Mouse (Mus musculus) left cerebral cortex, postnatal 25 days (tissue): ENCODE measurements around the gene Idua. TPM values are rescaled to one million over a fixed set of nuclear protein-coding genes. Genes with fewer than 3 reads are reported as not detected.

Experiments
- DNase-seq, 2 experiments: peaks; one replicate each; pipeline ENCODE4 v3.0.0; 2022; ENCODE audit warnings: low spot score in 2 of 2, mixed read lengths in 1 of 2
- intact Hi-C: fragments of 180-260 bp; cut with DNase I; formaldehyde crosslinking; loops from one replicate; pipeline ENCODE4 v1.15.1; 2025
- total RNA-seq, 2 experiments: library from RNA; stranded (reverse); gene quantifications; 2 replicates each; pipeline ENCODE4 v1.2.3; 2021

The Idua gene
- total RNA-seq, 2 experiments from 2014 or later: 11.4 to 15.0 TPM

DNA sequence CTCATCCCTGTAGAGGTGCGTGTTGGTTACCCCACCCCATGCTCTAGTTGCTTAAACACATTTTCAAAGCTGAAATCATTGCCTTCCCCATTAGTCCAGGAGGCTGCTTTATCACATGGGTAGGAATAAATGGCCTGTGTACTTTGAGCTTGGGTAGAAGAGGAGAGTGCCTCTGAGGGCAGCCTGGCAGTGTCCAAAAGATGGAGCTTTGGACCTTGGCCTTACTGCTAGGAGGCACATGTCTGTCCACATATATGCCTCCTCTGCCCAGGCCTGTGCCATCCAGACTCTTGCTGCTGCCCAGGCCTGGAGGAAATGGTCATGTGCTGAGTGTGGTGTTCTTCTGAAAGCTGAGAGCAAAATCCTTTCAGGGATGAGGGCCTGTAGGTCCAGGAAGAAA is 48.3 kb downstream of the Idua start:
- intact Hi-C loops: no loop called here
- no peak for DNase-seq

DNA sequence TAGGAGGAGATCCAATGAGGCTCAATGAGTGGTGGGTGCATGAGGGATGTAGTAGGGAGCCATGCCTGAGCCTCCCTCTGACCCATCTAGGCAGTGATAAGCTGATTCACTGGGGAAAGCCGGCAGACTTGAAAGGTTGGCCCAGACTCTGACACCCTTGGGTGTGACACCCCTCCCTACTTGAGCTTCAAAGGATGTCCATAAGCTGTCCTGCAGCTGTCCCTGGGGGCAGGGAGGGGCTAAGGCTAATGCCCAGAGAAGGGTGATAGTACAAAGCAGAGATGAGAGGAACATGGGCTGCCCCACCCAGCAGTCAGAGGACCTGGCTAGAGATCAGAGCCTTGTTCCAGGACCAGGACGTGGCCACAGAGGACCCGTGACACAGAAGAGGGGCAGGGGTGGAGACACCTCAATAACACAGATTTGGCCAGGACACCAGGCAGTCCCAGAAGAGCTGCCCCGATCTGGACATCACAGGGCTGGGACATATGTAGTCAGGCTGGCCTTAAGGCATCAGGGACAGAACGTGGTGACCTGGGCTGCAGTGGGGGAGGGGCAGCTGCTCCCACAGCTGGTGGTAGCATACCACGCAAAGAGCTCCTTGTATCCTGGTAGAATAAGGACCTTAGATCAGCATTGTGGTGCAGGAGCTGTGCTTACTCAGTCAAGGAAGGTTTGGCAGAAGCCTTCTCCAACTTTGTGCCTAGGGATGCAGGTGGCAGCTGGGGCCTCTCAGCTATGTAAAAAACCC is 49.0 kb downstream of the Idua start:
- intact Hi-C loops: no loop called here
- no peak for DNase-seq

DNA sequence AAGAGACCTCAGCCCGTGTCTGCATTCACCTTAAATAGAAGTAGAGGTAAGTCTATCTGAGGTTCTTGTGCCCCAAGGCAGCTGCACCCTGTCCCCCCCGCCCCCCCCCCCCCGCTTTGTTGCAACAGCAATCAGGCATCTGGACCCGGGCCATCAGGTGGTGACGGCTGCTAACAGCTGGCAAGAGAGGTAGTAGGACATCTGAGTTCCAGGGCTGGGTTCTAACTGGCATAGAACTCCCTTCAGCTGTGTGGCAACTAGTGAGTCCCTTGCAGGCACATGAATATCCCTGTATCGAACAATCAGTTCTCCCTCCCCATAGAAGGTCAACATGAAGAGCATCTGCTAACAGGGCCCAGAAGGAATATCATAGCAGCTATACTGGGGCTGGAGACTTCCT is 51.8 kb downstream of the Idua start:
- intact Hi-C loops: no loop called here
- no peak for DNase-seq

DNA sequence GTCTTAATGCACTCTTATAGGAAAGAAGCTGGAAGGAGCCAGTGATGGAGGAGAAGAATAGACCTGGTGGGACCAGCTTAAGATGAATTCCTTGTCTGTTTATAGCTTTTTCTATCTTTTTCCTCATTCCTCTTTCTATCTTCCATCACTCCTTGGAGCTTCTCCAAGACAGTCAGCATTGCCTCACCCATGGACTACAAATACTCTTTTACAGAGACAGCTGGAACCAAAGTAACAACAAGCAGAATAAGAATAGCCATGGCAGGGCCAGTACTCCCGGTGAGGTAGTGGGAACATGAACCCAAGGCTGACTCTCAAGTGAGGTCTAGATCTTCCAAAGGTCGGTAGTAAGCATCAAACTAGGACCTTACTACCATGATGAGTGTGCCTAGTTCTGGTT is 53.0 kb downstream of the Idua start:
- intact Hi-C loops: no loop called here
- DNase-seq: no peak

DNA sequence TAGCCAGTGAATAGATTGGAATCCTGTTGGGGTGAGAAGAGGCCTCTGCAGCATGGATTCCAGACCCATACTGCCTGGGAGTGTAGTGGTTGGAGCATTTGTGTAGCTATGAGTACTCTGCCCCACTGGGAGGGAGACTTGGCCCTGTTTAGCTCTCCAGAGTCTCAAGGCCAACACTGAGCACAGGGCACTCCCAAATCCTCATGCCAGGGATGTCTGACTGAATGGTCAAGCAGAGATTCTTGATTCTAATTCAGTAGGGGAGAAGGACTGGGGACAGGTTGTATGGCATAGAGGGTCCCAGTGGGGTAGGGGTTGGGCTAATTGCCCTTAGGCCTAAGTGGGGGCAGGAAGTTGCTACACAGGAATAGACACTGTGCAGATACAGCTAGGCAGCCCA is 53.6 kb downstream of the Idua start:
- DNase-seq: no peak
- intact Hi-C loops: no loop called here

DNA sequence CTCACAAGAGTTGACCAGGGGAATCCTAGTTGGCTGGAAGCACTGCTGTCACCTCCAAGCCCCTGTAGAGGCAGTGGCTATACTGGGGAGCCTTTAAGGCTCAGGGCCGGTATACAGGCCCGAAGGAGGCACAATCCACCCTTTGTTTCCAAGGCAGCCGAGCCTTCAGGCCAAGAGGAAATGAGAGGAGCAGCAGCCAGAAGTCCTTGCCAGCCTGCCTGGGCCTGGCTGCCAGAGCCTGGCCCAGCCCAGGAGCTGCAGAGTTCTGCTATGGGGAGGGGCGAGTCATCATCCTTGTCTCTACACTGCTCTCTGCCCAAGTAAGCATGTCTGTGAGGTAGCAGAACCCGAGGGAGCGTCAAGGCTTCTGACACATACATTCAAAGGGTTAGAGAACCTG is 54.0 kb downstream of the Idua start:
- DNase-seq: peak in 1 of 2 experiments; percentile 56
- intact Hi-C loops: no loop called here

DNA sequence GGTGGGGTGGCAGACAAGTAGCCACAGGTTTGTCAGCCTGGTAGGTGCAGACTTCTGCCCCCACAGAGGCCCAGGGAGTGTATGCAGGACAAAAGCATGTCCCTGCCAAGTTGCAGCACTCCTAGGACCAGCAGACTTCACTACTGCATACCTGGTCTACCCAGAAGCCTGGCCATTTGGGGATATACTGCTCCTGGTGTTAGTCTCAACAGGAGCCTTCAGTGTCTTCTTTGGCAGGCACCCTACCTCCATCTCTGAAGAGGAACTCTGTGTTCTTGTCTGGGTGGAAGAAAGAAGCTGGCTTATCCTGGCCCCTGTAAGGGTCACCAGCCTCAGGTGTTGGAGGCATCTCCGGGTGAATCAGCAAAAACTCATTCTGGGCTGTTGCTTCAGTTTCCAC is 55.8 kb downstream of the Idua start:
- no peak for DNase-seq

DNA sequence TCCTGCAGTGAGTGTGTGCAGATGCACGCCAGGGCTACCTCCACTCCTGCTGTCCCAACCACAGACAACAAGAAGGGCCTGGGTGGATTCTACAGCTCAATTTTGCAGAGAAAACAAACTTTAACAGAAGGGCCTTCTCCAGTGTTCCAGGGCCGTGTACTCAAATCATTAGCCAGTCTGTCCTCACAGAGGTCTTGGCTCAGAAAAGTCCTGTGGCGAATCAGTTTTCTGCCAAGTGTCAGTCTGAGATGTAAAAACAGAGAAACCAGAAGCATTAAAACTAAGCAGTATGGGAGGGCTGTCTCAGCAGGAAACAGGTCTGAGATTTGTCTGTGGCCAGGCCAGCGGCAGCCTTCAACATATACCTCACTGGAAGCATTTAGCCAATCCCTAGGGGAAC is 57.9 kb downstream of the Idua start:
- intact Hi-C loops: no loop called here
- peak in 1 of 2 experiments; percentile 22 for DNase-seq

More for the DNA sequence above, 55.8 kb downstream of the Idua start:
- intact Hi-C loops: no loop called here

DNA sequence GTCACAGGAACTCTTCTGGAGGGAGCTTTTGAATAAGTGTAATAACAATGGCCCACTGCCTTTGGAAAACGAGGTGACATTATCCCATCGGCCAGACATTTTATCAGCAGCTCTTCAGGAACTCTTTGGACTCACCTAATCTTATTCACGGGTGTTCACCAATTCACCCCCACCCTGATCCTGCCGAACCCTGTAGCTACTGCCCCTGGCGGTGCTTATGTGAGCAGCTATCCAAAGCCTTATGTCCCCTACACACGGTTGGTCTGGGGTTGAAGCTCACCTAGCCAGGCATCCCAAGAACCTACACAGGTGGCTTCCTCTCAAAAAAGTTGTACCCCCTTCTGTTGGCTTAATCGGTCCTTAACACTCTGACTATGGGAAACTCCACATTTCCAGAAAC is 59.6 kb downstream of the Idua start:
- intact Hi-C loops: no loop called here
- no peak for DNase-seq

DNA sequence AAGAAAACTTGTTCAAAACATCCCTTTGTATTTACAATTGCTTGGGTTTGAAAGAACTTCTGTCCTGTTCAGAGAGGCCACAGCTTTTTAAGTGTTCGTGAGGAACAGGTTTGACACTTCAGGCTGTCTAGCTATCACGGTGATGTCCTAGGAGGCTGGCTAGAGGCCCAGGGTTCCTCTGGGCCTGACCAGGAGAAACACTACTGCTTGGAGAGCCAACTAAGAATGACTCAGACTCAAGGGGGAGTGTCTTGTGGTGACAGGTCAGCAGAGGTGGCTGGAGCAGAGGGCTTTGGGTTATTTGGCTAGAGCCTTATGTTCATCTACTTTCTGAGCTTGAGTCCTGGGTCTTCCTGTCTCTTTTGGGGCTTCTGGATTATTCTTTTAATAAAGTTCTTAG is 63.9 kb downstream of the Idua start:
- intact Hi-C loops: no loop called here
- no peak for DNase-seq

DNA sequence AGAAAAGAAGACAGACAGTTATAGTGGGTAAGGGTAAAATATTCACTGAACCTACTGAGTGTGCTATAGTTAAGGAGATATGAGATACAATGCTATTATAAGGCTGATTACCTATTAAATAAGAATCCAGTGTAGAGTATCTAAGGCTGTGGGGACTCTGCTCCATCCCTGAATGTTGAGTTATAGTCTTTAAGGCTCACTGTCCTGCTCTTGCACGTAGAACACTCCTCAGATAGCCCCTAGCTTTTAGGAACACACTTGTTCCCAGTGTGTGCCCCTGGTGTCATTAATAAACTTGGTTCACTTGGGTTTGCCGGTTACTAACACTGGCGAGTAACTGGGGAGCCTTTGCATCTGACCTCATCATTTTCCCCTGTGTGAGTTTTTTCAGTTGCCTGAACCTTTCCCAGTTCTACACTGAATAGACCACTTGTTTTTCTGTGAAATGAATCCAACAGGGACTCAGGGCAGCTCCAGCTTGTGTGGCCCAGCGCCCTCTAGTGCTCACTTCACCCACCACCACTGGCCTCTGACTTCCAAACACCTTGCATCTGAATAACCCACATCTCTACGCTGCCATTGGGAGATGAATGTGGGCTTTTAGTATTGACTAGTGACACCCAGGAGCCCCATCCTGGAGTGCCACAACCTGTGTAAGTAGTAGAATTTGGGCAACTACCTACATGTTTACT is 66.6 kb downstream of the Idua start:
- peak; percentile 73 to 81 for DNase-seq
- intact Hi-C loops: loop anchor here (1.0 to 2.0 kb wide), 2 partner anchors 32 to 56 kb away; no protein-coding TSS in a partner anchor

DNA sequence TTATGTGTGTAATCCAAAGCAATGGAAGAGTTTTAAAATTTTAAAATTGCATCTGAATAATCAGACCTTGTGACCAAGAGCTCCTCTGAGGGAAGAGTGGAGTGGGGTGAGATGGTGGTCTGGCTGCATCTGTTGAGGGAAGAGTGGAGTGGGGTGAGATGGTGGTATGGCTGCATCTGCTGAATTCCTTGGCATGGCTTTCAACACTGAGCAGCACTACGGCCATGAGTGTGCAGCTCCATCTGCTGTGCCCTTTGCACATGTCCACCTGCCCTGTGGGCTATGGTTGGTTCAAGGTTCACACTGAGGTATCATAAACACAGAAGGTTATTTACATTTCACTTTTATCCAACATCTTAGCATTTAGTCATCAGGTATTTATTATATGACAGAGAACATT is 67.3 kb downstream of the Idua start:
- intact Hi-C loops: loop anchor here (1.0 to 2.0 kb wide), 2 partner anchors 33 to 57 kb away; no protein-coding TSS in a partner anchor
- DNase-seq: no peak

Other genes with a start within 250 kb of the Idua start
- gene Atp5k, start 225.9 kb upstream of the Idua start, total RNA-seq: 100 to 1,000 TPM; 270 to 287 TPM
- under 1 TPM; 0.25 to 0.69 TPM for gene Mfsd7a, start 211.4 kb upstream of the Idua start, total RNA-seq
- 10 to 100 TPM; 47.2 to 58.5 TPM for gene Pcgf3, start 199.1 kb upstream of the Idua start, total RNA-seq
- 100 to 1,000 TPM; 640 to 650 TPM for gene Cplx1, start 110.3 kb upstream of the Idua start, total RNA-seq
- gene Gak, start 30.6 kb upstream of the Idua start, total RNA-seq: 10 to 100 TPM; 98.6 to 99.1 TPM
- 10 to 100 TPM; 37.4 to 42.1 TPM for gene Tmem175, start 30.6 kb upstream of the Idua start, total RNA-seq
- 10 to 100 TPM; 46.9 to 57.7 TPM for gene Dgkq, start 9.3 kb downstream of the Idua start, total RNA-seq
- 1 to 10 TPM; 1.3 to 1.5 TPM for gene Slc26a1, start 15.2 kb downstream of the Idua start, total RNA-seq
- 10 to 100 TPM; 20.0 to 20.6 TPM for gene Fgfrl1, start 32.1 kb downstream of the Idua start, total RNA-seq
- gene Rnf212, start 114.7 kb downstream of the Idua start, total RNA-seq: not detected
- gene Tmed11, start 135.0 kb downstream of the Idua start, total RNA-seq: not detected
- gene Vmn2r8, start 148.5 kb downstream of the Idua start, total RNA-seq: not detected
- not detected for gene Vmn2r9, start 192.3 kb downstream of the Idua start, total RNA-seq